Mouse (Mus musculus): ENCODE results near the gene Acvrl1.

The Acvrl1 gene

GRCm38 (mm10) chr15:101107906-101108671 lies 20.2 kb upstream of the Acvrl1 start:
- DNase-seq (ENCODE audit: low read depth, low spot score): no peak

- DNase-seq (ENCODE audit: low read depth, low spot score): peak; percentile 57
Measured at GRCm38 (mm10) chr15:101113176-101113575, 15.1 kb upstream of the Acvrl1 start.

DNA sequence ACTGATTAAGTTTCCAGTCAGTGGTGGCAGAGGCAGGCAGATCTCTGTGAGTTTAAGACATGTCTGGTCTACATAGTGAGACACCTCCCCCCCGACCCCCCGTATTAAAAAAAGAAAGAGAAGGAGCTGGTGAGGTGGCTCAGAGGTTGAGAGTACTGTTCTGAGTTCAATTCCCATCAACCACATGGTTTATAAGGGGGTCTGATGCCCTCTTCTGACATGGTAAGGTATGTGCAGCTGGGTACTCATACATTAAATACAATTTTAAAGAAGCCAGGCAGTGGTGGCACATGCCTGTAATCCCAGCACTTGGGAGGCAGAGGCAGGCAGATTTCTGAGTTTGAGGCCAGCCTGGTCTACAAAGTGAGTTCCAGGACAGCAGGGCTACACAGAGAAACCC lies 14.5 kb upstream of the Acvrl1 start:
- peak; percentile 61 for DNase-seq (ENCODE audit: low read depth, low spot score)

DNA sequence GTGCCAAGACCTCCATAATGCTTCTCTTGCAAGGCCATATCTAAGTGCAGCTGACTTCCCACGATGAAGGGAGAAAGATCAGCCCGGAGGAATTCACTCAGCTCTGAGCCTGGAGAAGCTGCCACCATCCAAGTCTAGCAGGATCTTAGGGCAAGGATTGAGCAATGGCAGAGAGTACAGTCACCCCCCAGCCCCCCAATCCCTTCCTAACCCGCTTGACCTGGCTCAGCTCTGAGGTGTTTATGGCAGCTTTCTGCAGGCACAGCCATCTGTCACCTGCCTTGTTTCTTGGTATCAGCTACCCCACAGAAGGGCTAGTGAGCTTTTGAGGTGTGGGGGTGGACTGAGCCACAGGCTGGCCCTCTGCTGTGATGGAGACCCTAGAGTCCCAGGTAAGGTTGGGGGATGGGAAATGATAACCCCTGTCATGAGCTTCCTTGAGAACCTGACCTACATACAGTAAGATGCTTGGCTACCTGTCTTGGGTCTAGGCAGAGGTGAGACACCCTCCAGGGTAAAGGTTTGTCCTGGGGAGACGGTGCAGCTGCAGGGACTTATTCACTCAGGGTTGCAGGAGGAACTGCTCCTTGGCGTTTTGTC lies 12.7 kb upstream of the Acvrl1 start, which contains the start of gene Ankrd33:
Ankrd33 (plus strand) TSS at position 245 of the 600 bp plus-strand sequence.
- no peak for DNase-seq (ENCODE audit: low read depth, low spot score)

GRCm38 (mm10) chr15:101118399-101119125 lies 9.8 kb upstream of the Acvrl1 start:
- peak; percentile 81 for DNase-seq (ENCODE audit: low read depth, low spot score)

GRCm38 (mm10) chr15:101121411-101122289 lies 6.7 kb upstream of the Acvrl1 start:
- no peak for DNase-seq (ENCODE audit: low read depth, low spot score)

GRCm38 (mm10) chr15:101122290-101122589 lies 6.1 kb upstream of the Acvrl1 start:
- DNase-seq (ENCODE audit: low read depth, low spot score): peak; percentile 90

DNA sequence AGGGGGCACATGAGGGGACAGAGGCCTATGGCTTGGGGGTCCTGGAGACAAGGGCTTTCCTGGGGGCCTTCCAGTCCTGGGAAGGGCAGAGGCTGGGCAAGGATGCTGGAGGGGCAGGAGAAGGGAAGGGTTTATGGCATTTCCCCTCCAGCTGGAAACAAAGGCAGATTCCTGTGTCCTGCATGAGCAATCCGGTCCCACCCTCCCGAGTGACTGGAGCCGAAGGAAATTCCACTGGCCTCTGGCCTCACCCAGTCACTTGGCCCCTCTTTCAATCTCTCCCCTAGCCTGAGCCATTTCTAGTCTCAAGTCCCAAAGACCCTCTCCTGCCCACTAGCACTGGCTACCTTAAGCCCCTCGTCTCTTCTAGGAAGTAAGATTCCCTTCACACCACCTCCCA lies 5.1 kb upstream of the Acvrl1 start:
- DNase-seq (ENCODE audit: low read depth, low spot score): no peak

DNA sequence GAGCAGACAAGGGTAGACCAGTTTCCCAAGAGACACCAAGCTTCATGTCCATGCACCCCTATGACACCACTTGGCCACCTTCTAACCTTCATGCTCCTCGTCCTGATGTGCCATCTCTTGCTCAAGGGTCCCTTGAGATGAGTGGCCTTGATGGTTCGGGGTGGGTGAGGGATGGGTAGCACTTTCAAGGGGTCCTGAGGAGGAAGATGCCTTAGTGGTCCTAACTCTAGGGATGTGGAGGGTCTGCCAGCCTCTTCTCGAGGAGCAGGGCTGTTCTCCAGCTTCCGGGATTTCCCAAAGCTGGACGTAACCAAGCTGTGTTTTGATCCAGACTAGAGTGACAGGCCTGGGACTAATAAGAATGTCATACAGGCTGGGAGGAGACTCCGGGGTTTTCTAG lies 2.8 kb upstream of the Acvrl1 start:
- no peak for DNase-seq (ENCODE audit: low read depth, low spot score)

DNA sequence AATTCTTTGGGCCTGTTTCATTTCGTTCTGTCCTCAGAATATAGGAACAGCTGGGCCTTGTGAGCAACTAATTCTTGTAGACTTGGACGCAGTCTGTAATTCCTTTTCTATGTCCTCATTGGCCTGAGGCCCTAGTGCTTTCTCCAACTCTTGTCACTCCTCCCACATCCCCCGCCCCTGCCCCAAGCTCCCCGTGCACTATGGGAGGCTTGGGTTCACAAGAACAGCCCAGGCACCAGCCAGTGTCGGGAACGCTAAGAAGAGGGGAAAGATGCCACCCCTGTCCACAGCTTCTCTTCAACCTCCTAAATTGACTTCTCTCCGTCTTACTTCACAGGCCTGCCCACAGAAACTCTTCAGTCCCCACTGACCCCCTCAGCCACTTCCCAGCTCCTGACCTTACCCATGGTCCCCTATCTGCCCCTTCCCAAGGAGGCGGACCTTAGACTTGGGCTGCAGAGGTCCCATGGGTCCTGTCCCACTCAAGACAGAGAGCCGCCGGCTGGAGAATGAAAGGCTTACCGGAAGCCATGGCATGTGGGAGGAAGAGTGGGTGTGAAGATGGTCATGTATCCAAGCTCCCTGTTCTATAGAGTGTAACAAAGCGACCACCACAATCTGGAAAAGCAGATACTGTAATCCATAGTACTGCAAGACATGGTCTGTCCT lies 1.3 kb upstream of the Acvrl1 start:
- no peak for DNase-seq (ENCODE audit: low read depth, low spot score)

DNA sequence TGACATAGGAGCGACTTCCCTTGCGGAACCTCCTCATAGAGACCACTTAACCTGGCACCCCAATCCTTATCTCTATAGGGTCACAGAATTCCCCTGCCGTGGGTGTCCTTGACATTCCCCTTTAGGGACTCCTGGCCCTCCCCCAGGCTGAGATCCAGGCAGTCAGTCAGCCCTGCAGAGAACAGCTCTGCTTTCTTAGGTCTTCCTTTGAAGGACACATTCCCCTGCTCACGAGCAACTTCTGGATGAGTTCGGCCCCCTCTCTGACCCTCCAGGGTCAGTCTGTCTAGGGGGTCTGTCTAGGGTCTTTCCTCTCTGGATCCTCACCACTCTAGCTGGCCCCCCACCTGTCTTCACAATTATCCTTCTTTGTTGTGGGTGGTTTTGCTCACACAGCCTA lies 1.1 kb downstream of the Acvrl1 start:
- DNase-seq (ENCODE audit: low read depth, low spot score): no peak

GRCm38 (mm10) chr15:101131498-101131897 lies 3.2 kb downstream of the Acvrl1 start:
- DNase-seq (ENCODE audit: low read depth, low spot score): no peak

GRCm38 (mm10) chr15:101132041-101132440 lies 3.7 kb downstream of the Acvrl1 start:
- DNase-seq (ENCODE audit: low read depth, low spot score): no peak

DNA sequence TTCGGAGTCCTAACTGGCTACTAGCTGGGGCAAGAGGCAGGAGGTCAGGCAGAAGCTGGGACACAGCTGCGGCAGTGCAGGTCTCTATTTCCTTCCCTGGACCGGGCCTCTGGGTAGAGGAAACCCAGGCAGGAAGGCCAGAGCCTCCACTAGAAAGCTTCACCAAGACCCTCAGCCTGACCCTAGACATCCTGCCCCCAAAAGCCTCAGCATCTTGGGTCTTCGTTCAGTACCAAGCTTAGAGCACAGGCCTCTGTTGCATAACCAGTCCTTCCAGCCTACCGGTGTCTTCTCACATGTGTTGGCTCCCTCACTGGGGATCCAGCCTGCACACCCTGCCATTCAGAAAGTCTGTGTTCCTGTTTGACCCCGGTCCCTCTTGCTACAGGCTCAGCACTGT lies 4.4 kb downstream of the Acvrl1 start:
- DNase-seq (ENCODE audit: low read depth, low spot score): no peak

- DNase-seq (ENCODE audit: low read depth, low spot score): peak; percentile 59
Measured at GRCm38 (mm10) chr15:101133993-101134704, 5.8 kb downstream of the Acvrl1 start.

DNA sequence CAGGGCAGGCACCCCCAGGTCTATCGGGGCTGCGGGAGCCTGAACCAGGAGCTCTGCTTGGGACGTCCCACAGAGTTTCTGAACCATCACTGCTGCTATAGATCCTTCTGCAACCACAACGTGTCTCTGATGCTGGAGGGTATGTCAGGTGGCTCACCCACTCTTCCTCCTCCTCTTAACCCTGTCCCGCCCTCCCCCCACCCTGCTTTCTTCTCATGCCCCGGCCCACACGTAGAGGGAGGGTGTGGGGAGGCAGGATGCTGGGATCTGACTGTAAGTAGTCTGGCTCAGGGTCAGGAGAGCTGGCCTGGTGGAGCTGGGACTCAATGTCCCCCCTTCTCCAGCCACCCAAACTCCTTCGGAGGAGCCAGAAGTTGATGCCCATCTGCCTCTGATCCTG lies 7.1 kb downstream of the Acvrl1 start:
- DNase-seq (ENCODE audit: low read depth, low spot score): no peak

DNA sequence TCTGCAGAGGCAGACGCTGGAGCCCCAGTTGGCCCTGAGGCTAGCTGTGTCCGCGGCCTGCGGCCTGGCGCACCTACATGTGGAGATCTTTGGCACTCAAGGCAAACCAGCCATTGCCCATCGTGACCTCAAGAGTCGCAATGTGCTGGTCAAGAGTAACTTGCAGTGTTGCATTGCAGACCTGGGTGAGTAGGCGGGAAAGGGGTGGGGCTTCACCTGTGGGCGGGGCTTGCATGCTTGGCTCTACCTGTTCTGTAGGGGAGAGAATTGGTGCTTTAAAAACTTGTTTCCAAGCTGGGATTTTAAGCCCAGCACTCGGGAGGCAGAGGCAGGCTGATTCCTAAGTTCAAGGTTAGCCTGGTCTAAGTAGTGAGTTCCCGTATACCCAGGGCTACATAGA lies 9.1 kb downstream of the Acvrl1 start:
- peak; percentile 77 for DNase-seq (ENCODE audit: low read depth, low spot score)

DNA sequence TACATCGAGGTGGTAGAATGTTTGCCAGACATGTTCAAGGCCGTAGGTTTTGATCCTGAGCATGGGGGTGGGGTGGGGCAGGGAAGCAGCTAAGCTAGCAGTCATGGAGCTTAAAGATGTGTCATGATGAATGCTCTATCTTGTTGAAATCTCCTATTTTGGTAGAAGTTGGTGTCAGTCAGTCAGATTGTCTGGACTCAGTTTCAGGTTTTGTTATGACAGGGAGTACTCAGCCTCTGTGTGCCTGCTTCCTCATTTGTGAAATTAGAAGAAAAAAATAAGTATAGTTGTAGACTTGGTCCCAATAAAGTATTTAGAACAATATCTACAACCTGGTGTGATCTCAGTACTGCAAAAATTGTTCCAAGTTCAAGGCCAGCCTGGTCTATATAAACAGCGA lies 10.4 kb downstream of the Acvrl1 start:
- no peak for DNase-seq (ENCODE audit: low read depth, low spot score)

DNA sequence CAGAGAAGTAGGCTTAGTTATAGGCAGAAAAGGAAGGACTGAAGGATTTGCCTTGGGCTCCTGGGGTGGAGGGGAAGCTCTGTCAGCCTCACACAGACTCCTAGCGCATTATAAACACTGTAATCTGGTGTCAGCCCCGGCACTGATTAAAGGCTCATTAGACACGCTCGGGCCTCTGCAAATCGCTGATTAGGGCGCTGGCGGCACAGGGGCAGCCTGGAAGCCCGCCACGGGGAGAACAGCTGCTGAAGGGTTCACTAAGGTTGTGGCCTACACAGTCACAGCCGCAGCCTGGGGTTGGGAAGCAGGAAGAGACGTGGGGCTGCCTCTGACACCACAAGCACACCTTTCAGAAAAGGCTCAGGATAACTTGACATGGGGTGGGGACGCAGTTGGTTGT lies 11.6 kb downstream of the Acvrl1 start:
- no peak for DNase-seq (ENCODE audit: low read depth, low spot score)

GRCm38 (mm10) chr15:101140587-101140986 lies 12.3 kb downstream of the Acvrl1 start:
- DNase-seq (ENCODE audit: low read depth, low spot score): no peak

Data from ZHBTc4 (cell line).